Mouse (Mus musculus): ENCODE results near the gene Npas3. TPM values are rescaled to one million over a fixed set of nuclear protein-coding genes. Genes with fewer than 3 reads are reported as not detected.

Npas3 gene
- 0.08 TPM in 2 replicates for polyA plus RNA-seq (2015; fragmentation: Nextera tagmentation; extraction: Ambion mirVana)

- peak within 1 kb of the TSS; percentile 58 for H3K4me2 ChIP-seq (ENCODE audit: low read depth, low read length)
- ATAC-seq (no peak), DNase-seq (no peak)
- peaks cover 76% of the 10 kb centered on the region for H3K27me3 ChIP-seq (ENCODE audit: insufficient read depth, low read length)
- no peaks in the 10 kb centered on the region for H3K4me1 ChIP-seq (ENCODE audit: insufficient read depth)
- under 1% methylated on average over 35 of the region's 62 CpGs for WGBS (ENCODE audit: insufficient replicate concordance)
- no peaks in the 10 kb centered on the region for H3K36me3 ChIP-seq (replicated peaks; ENCODE audit: insufficient read depth, low read length)
- peak within 1 kb of the TSS; percentile 19 for H3K4me3 ChIP-seq (ENCODE audit: low read depth, low read length)
- no peaks in the 10 kb centered on the region for H3K9me3 ChIP-seq (ENCODE audit: low read length)
- H3K27ac ChIP-seq (ENCODE audit: low read depth), result no peak within 1 kb of the TSS
- H3K9ac ChIP-seq (replicated peaks), result no peak within 1 kb of the TSS
- TF ChIP-seq CTCF (IDR thresholded peaks at IDR 0.05; ENCODE audit: low read depth) (no peak), EP300 (IDR thresholded peaks at IDR 0.05; ENCODE audit: low read depth) (no peak)
Measured at GRCm38 (mm10) chr12:53248101-53248727, at the start of gene Npas3. Gene Npas3 (plus strand): TSS chr12:53248677.

DNA sequence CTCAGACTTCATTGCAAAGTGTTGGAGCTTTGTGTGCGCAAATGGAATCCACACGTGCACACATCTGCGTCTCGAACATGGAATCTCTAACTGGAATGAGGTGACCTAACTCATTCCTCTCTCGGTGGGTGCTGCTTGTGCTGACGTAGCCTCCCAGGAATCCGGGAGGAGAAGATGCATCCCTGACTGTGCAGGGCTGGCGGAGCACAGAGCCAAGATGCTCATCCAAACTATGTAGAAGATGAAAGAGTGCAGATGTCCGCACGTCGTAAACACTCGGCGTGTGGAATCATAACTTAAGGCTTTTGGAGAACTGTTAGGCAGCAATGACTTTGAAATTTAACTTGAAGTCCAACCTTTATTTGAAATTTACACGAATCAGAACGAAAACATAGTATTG is 31.3 kb upstream of the Npas3 start:
- no peak overlapping the region for H3K4me2 ChIP-seq (ENCODE audit: low read depth, low read length)
- TF ChIP-seq EP300 (IDR thresholded peaks at IDR 0.05; ENCODE audit: low read depth) (no peak), CTCF (IDR thresholded peaks at IDR 0.05; ENCODE audit: low read depth) (no peak)
- no peaks in the 10 kb centered on the region for H3K4me1 ChIP-seq (ENCODE audit: insufficient read depth)
- DNase-seq (no peak), ATAC-seq (no peak)
- WGBS (ENCODE audit: insufficient replicate concordance), result 82% methylated on average over 15 of the region's 15 CpGs
- no peaks in the 10 kb centered on the region for H3K27me3 ChIP-seq (ENCODE audit: insufficient read depth, low read length)
- no peaks in the 10 kb centered on the region for H3K9me3 ChIP-seq (ENCODE audit: low read length)
- H3K9ac ChIP-seq (replicated peaks), result no peak overlapping the region
- no peak overlapping the region for H3K27ac ChIP-seq (ENCODE audit: low read depth)
- no peak overlapping the region for H3K4me3 ChIP-seq (ENCODE audit: low read depth, low read length)
- no peaks in the 10 kb centered on the region for H3K36me3 ChIP-seq (replicated peaks; ENCODE audit: insufficient read depth, low read length)

GRCm38 (mm10) chr12:53222742-53223141 is 25.7 kb upstream of the Npas3 start:
- DNase-seq, result no peak
- WGBS (ENCODE audit: insufficient replicate concordance), result 63% methylated on average over 4 of the region's 4 CpGs

DNA sequence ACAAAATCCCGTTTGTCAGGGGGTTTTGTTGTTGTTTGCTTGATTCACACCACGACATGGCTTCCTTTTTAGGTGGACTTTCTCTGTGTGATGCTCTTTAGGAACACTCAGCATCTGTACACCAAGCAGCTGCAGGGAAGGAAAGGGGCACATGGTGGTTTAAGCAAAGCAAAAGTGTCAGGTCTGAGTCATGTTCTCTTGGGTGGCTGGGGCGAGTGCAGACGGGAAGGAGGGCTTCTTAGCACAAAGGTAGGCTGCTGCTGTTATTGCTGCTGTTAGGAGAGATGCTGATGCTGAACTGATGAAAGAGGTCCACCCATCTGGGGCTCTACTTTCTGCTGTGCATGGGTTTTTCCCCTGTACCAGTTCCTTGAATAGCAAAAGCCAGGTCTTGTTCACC is 21.1 kb upstream of the Npas3 start:
- ATAC-seq, result no peak
- WGBS (ENCODE audit: insufficient replicate concordance), result 50% methylated on average over 4 of the region's 4 CpGs

More at GRCm38 (mm10) chr12:53222742-53223141, 25.7 kb upstream of the Npas3 start:
- Histone ChIP-seq H3K4me1 (ENCODE audit: insufficient read depth) (no peaks in the 10 kb centered on the region), H3K4me2 (ENCODE audit: low read depth, low read length) (no peak overlapping the region), H3K27ac (ENCODE audit: low read depth) (no peak overlapping the region), H3K9me3 (ENCODE audit: low read length) (no peaks in the 10 kb centered on the region), H3K36me3 (replicated peaks; ENCODE audit: insufficient read depth, low read length) (no peaks in the 10 kb centered on the region), H3K27me3 (ENCODE audit: insufficient read depth, low read length) (no peaks in the 10 kb centered on the region), H3K4me3 (ENCODE audit: low read depth, low read length) (no peak overlapping the region), H3K9ac (replicated peaks) (no peak overlapping the region)
- ATAC-seq, result no peak
- TF ChIP-seq CTCF (IDR thresholded peaks at IDR 0.05; ENCODE audit: low read depth) (peak; percentile 28), EP300 (IDR thresholded peaks at IDR 0.05; ENCODE audit: low read depth) (no peak)

GRCm38 (mm10) chr12:53229419-53229818 is 19.1 kb upstream of the Npas3 start:
- no peaks in the 10 kb centered on the region for H3K9me3 ChIP-seq (ENCODE audit: low read length)
- TF ChIP-seq CTCF (IDR thresholded peaks at IDR 0.05; ENCODE audit: low read depth) (no peak), EP300 (IDR thresholded peaks at IDR 0.05; ENCODE audit: low read depth) (no peak)
- WGBS (ENCODE audit: insufficient replicate concordance), result 51% methylated on average over 2 of the region's 2 CpGs

More for the DNA sequence above, 21.1 kb upstream of the Npas3 start:
- no peak for TF ChIP-seq CTCF (IDR thresholded peaks at IDR 0.05; ENCODE audit: low read depth)
- no peak for TF ChIP-seq EP300 (IDR thresholded peaks at IDR 0.05; ENCODE audit: low read depth)
- DNase-seq, result no peak
- H3K36me3 ChIP-seq (replicated peaks; ENCODE audit: insufficient read depth, low read length), result no peaks in the 10 kb centered on the region
- H3K4me3 ChIP-seq (ENCODE audit: low read depth, low read length), result no peak overlapping the region
- H3K27me3 ChIP-seq (ENCODE audit: insufficient read depth, low read length), result no peaks in the 10 kb centered on the region
- H3K9me3 ChIP-seq (ENCODE audit: low read length), result no peaks in the 10 kb centered on the region
- H3K9ac ChIP-seq (replicated peaks), result no peak overlapping the region
- no peak overlapping the region for H3K27ac ChIP-seq (ENCODE audit: low read depth)
- no peak overlapping the region for H3K4me2 ChIP-seq (ENCODE audit: low read depth, low read length)
- no peaks in the 10 kb centered on the region for H3K4me1 ChIP-seq (ENCODE audit: insufficient read depth)

GRCm38 (mm10) chr12:53246181-53246580 is 2.3 kb upstream of the Npas3 start:
- Histone ChIP-seq H3K36me3 (replicated peaks; ENCODE audit: insufficient read depth, low read length) (no peaks in the 10 kb centered on the region), H3K4me2 (ENCODE audit: low read depth, low read length) (peak overlapping the region; percentile 35; the same call in 1 of the 2 replicates), H3K27ac (ENCODE audit: low read depth) (no peak overlapping the region), H3K27me3 (ENCODE audit: insufficient read depth, low read length) (peaks cover 72% of the 10 kb centered on the region), H3K4me1 (ENCODE audit: insufficient read depth) (no peaks in the 10 kb centered on the region), H3K9ac (replicated peaks) (no peak overlapping the region), H3K4me3 (ENCODE audit: low read depth, low read length) (no peak overlapping the region), H3K9me3 (ENCODE audit: low read length) (no peaks in the 10 kb centered on the region)
- DNase-seq, result no peak
- ATAC-seq, result no peak
- under 1% methylated on average over 12 of the region's 12 CpGs for WGBS (ENCODE audit: insufficient replicate concordance)
- TF ChIP-seq EP300 (IDR thresholded peaks at IDR 0.05; ENCODE audit: low read depth) (no peak), CTCF (IDR thresholded peaks at IDR 0.05; ENCODE audit: low read depth) (no peak)

More at GRCm38 (mm10) chr12:53229419-53229818, 19.1 kb upstream of the Npas3 start:
- H3K27ac ChIP-seq (ENCODE audit: low read depth), result no peak overlapping the region
- no peaks in the 10 kb centered on the region for H3K36me3 ChIP-seq (replicated peaks; ENCODE audit: insufficient read depth, low read length)
- DNase-seq, result no peak
- no peaks in the 10 kb centered on the region for H3K27me3 ChIP-seq (ENCODE audit: insufficient read depth, low read length)
- no peak overlapping the region for H3K4me2 ChIP-seq (ENCODE audit: low read depth, low read length)
- no peak for ATAC-seq
- H3K4me1 ChIP-seq (ENCODE audit: insufficient read depth), result no peaks in the 10 kb centered on the region
- H3K4me3 ChIP-seq (ENCODE audit: low read depth, low read length), result no peak overlapping the region
- no peak overlapping the region for H3K9ac ChIP-seq (replicated peaks)
